Mouse (Mus musculus) heart, embryonic 11.5 days (tissue): Measurements from ENCODE around the gene Capn11. TPM values are rescaled to one million over a fixed set of nuclear protein-coding genes. Genes with fewer than 3 reads are reported as not detected.
"Not testable (repeated sequence)": the region's sequence is repeated elsewhere in the genome, so short reads cannot be mapped to it uniquely, and the experiment has no call there.

Experiments
- ATAC-seq: fragments of 200-750 bp; cut with Nextera tagmentation; replicated peaks from 2 replicates; pipeline ENCODE4 v1.8.0; 2017; ENCODE audit warnings: moderate library complexity; ENCODE audit not compliant: insufficient number of reproducible peaks, low FRiP score, low TSS enrichment
- H3K27ac ChIP-seq: fragments of 300-500 bp; sonication (generic); 2 replicates; pipeline ENCODE4 v1.5.1; 2014; ENCODE audit warnings: mild to moderate bottlenecking, low read depth, low read length
- H3K27me3 ChIP-seq: fragments of 300-500 bp; sonication (generic); 2 replicates; pipeline ENCODE4 v1.6.1; 2014; ENCODE audit warnings: mild to moderate bottlenecking, low read length, mixed read lengths; ENCODE audit not compliant: control insufficient read depth, insufficient read depth
- H3K36me3 ChIP-seq: fragments of 300-500 bp; sonication (generic); 2 replicates; pipeline ENCODE4 v1.6.1; 2014; ENCODE audit warnings: mild to moderate bottlenecking, low read length, moderate library complexity, mixed read lengths; ENCODE audit not compliant: control insufficient read depth, insufficient read depth
- H3K4me1 ChIP-seq: fragments of 300-500 bp; sonication (generic); 2 replicates; pipeline ENCODE4 v1.6.1; 2014; ENCODE audit warnings: low read length; ENCODE audit not compliant: control insufficient read depth, insufficient read depth
- H3K4me2 ChIP-seq: fragments of 300-500 bp; sonication (generic); 2 replicates; pipeline ENCODE4 v1.6.1; 2014; ENCODE audit warnings: mild to moderate bottlenecking, moderate library complexity
- H3K4me3 ChIP-seq: fragments of 300-500 bp; sonication (generic); 2 replicates; pipeline ENCODE4 v1.5.1; 2014; ENCODE audit warnings: low read depth, low read length
- H3K9ac ChIP-seq: fragments of 300-500 bp; sonication (generic); 2 replicates; pipeline ENCODE4 v1.6.1; 2014; ENCODE audit warnings: mild to moderate bottlenecking, low read depth, low read length, moderate library complexity
- H3K9me3 ChIP-seq: fragments of 300-500 bp; sonication (generic); replicated peaks from 2 replicates; pipeline ENCODE4 v1.6.1; 2016; ENCODE audit warnings: low read length; ENCODE audit not compliant: control insufficient read depth
- WGBS: fragments of 180-500 bp; shearing (Covaris S2); extraction: QIAGEN DNeasy Blood & Tissue Kit; methylation state at CpG from one replicate; pipeline ENCODE4 v1.1.7; 2014; ENCODE audit not compliant: insufficient replicate concordance; 5-methylcytosine and 5-hydroxymethylcytosine counted together
- polyA plus RNA-seq: library from polyadenylated mRNA; unstranded; fragments of >200 nt; fragmentation: Nextera tagmentation; extraction: Ambion mirVana; gene quantifications from 2 replicates; pipeline ENCODE4 v1.2.1, GENCODE M21; 2014

Gene Capn11
- polyA plus RNA-seq, 1 experiment from 2014 or later: 0.52 TPM

DNA sequence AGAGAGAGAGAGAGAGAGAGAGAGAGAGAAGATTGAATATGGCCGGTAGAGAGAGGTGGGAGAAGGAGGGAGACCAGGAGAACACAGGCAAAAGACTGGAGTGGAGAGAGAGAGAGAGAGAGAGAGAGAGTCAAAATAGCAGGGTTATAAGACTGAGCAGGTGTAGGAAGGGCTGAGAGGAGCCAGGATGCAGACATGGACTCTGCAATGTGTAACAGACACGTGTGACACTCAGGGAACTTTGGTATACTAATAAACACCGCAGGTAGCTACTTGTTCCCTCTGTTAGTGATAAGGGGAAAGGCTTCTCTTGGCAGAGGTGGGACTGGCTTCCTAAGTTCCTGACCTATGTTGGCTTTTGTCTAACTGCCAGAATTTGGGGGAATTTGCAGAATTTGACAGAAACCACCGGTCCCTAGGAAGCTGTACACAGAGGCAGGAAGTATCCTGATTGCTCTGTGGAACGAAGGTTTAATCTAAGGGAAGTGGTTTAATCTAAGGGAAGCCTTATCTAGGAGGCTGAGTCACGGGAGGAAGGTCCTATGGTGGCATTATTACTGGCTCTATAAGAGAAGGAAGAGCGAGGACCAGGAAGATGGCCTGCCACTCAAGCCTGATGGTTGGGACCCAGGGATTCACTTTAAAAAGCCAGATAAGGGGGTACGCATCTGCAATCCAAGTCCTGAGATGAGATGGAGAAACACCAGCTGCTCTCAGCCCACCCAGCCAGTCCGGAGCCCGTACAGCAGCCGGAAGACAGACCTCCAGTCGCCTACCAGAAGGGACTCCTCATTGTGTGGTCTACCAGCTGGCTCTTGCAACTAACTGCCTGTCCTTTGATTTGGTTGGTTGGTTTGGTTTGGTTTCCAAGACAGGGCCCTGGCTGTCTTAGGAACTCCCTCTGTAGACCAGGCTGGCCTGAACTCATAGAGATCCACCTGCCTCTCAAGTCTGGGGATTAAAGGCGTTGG is 30.0 kb downstream of the Capn11 start:
- Histone ChIP-seq H3K27ac (peak overlapping the region; percentile 57; the same call in 1 of the 2 replicates), H3K27me3 (no peaks in the 10 kb centered on the region), H3K4me2 (peak overlapping the region; percentile 84), H3K9me3 (no peaks in the 10 kb centered on the region), H3K4me3 (no peak overlapping the region), H3K9ac (no peak overlapping the region), H3K4me1 (peaks cover 16% of the 10 kb centered on the region; the same call in 1 of the 2 replicates), H3K36me3 (no peaks in the 10 kb centered on the region)
- WGBS: 40% methylated on average over 13 of the region's 13 CpGs
- no peak for ATAC-seq

DNA sequence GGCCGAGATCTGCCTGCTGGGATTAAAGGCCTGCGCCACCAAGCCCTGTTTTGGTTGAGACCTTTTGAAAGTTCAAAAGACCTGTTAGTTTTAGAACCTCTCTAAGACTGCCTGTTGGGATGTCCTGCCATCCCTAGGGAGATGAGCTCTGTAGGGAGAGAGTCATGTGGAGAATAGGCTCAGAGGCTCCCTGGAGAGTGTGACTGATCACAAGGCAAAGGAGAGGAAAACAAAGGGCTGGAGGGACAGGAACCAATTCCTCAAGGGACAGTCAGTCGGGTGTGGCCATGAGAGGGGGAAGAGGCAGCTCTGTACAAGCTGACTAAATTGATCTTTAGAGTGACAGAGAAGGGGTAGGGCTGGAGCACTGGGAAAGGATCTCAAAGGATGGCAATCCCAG is 31.0 kb downstream of the Capn11 start:
- H3K36me3 ChIP-seq: no peaks in the 10 kb centered on the region
- H3K4me2 ChIP-seq: no peak overlapping the region
- no peak for ATAC-seq
- no peak overlapping the region for H3K9ac ChIP-seq
- no peaks in the 10 kb centered on the region for H3K9me3 ChIP-seq
- no peak overlapping the region for H3K4me3 ChIP-seq
- WGBS: 41% methylated on average over 3 of the region's 3 CpGs
- no peaks in the 10 kb centered on the region for H3K27me3 ChIP-seq
- H3K27ac ChIP-seq: no peak overlapping the region
- peaks cover 16% of the 10 kb centered on the region; the same call in 1 of the 2 replicates for H3K4me1 ChIP-seq

DNA sequence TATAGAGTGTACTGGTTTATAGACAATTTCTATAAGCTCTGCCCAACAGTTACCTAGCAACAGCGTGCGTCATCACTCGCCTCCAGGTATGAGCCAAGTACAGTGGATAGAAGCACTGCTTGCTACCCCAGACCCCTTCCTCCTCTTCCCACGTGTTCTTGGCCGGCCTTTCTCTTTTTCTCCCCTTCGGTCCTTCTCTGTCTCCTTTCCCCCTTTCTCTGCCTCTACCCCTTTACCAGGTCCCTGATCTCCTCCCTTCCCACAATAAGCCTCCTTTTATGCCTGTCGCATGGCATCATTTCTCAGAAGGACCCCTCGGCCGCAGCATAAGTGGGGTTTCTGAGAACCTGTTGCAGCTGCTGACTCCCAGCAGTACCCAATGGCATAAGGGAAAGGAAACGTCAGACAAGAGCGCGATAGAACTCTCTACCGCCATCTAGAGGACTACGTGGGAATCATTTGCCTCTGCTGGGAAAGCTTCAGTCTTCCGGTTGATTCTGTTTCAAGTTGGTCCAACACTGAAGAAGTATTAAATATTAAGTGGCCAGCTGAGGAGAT is 32.5 kb downstream of the Capn11 start:
- Histone ChIP-seq H3K4me2 (peak overlapping the region; percentile 47), H3K36me3 (no peaks in the 10 kb centered on the region), H3K9me3 (no peaks in the 10 kb centered on the region), H3K9ac (peak overlapping the region; percentile 43; the same call in 1 of the 2 replicates), H3K4me1 (peaks cover 16% of the 10 kb centered on the region; the same call in 1 of the 2 replicates), H3K27ac (no peak overlapping the region), H3K27me3 (no peaks in the 10 kb centered on the region), H3K4me3 (peak overlapping the region; percentile 1; the same call in 1 of the 2 replicates)
- ATAC-seq: no peak
- 23% methylated on average over 15 of the region's 15 CpGs for WGBS

DNA sequence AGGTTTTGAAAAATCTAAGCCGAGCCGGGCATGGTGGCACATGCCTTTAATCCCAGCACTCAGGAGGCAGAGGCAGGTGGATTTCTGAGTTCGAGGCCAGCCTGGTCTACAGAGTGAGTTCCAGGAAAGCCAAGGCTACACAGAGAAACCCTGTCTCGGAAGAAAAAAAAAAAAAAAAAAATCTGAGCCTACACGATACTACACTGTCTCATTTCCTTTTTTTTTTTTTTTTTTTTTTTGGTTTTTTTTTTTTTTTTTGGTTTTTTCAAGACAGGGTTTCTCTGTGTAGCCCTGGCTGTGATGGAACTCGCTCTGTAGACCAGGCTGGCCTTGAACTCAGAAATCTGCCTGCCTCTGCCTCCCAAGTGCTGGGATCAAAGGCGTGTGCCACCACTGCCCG is 35.7 kb downstream of the Capn11 start:
- H3K4me2 ChIP-seq, ATAC-seq, H3K4me3 ChIP-seq, H3K36me3 ChIP-seq, H3K9ac ChIP-seq, H3K27ac ChIP-seq, H3K27me3 ChIP-seq, H3K9me3 ChIP-seq: not testable (repeated sequence)
- H3K4me1 ChIP-seq: peaks cover 17% of the 10 kb centered on the region
- WGBS: 77% methylated on average over 8 of the region's 8 CpGs

DNA sequence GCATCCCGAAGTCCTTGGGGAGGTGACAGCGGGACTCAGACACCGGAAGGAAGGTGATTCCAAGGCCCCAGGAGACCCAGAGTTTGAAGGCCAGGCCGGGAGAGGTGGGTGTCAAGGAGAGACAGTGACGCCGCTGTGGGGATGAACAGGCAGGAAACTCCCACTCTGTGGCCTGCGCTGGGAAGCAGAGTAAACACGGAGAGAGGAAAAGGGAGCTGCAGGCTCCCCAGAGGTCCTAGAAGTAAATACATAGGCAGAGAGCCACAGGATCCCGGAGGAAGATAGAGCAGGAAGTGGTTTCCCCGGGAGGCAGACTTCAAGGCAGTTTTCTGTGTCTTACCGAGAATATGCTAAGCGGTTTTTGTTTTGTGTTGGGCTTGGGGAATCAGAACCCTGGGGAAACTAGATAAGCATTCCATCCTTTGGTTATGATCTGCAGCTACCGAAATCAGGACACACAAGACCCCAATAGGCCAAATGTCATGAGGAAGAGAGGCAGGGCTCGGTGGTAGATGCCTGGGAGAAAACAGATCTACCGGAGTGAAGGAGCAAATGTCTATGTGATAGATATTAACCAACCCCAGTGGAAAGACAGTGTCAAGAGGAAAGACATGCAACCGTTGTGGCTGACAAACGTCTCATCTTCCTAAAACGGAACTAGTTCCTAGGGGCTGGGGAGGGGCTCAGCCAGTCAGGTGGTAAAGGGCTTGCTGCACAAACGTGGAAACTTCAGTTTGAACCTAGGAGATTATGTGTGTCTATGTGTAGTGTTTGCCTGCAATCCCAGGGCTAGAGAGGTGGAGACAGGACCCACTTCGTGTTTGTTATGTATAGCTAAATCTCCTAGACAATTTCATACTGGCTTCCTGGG is 39.5 kb downstream of the Capn11 start:
- Histone ChIP-seq H3K36me3 (no peaks in the 10 kb centered on the region), H3K9me3 (no peaks in the 10 kb centered on the region), H3K4me3 (peak overlapping the region; percentile 32), H3K27ac (peak overlapping the region; percentile 83), H3K9ac (peak overlapping the region; percentile 67), H3K4me2 (peak overlapping the region; percentile 67), H3K27me3 (no peaks in the 10 kb centered on the region), H3K4me1 (peaks cover 14% of the 10 kb centered on the region)
- 12% methylated on average over 20 of the region's 20 CpGs for WGBS
- peak; percentile 33; the same call in 1 of the 2 replicates for ATAC-seq

DNA sequence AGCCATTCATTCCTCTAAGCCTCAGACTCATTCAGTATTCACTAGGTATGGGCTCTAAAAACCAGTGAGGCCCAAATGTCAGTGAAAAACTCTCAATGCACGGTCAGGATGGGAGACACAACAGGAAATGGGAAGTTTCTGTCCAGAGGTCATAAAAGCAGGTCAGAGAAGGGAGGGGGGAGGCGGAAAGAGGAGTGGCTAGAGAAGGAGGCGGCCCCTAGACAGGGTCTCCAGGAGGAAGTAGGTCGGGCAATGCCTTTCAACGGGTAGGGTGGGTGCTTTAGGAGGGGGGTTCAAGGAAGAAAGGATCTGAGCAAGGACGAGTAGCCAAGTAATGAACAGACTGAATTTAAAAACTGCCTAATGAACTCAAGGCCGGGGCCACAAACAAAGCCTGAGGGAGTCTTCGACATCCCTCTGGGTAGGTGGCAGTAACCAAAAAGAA is 40.2 kb downstream of the Capn11 start:
- no peaks in the 10 kb centered on the region for H3K9me3 ChIP-seq
- 0 out of 2 replicates have a peak, but pooled peaks have one; percentile 59 for ATAC-seq
- H3K27me3 ChIP-seq: no peaks in the 10 kb centered on the region
- H3K27ac ChIP-seq: peak overlapping the region; percentile 83
- H3K4me3 ChIP-seq: peak overlapping the region; percentile 32
- 12% methylated on average over 8 of the region's 8 CpGs for WGBS
- no peaks in the 10 kb centered on the region for H3K36me3 ChIP-seq
- H3K9ac ChIP-seq: peak overlapping the region; percentile 67
- peaks cover 14% of the 10 kb centered on the region for H3K4me1 ChIP-seq
- H3K4me2 ChIP-seq: peak overlapping the region; percentile 67

DNA sequence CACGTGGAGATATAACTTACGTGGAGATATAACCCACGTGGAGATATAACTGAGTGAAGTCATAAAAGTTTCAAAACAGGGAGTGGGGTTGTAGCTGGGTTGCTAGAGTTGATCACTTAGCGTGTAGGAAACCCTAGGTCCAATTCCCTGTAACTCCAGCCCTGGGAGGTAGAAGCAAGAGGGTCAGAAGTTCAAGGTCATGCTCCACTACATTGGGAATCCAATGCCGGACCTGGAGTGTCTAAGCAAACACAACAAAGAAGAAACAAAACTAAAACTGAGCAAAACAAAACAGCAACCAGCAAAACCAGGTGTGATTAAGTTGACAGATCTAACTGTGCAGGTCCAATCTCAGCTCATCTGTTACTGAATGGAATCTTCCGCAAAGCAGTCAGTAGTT is 41.5 kb downstream of the Capn11 start:
- 80% methylated on average over 6 of the region's 6 CpGs for WGBS
- no peak for ATAC-seq
- Histone ChIP-seq H3K4me1 (peaks cover 14% of the 10 kb centered on the region), H3K4me3 (no peak overlapping the region), H3K9me3 (no peaks in the 10 kb centered on the region), H3K27me3 (no peaks in the 10 kb centered on the region), H3K27ac (no peak overlapping the region), H3K9ac (no peak overlapping the region), H3K4me2 (no peak overlapping the region), H3K36me3 (no peaks in the 10 kb centered on the region)

DNA sequence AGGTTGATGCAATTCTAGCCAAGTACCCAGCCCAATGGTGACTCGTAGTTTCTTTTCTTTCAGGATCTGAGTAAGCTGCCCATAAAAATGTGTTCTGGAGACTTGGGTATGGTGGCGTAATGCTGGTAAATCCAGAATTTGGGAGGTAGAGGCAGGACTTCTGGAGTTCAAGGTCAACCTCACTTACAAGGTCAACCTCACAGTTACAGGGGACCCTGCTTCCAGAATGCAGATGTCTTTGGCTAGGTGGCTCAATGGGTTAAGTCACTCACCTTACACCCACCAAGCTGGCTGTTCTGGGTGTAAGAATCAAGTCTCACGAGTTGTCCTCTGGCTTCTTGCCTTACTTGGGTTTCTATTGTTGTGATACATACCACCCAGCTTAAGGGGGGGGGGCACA is 42.4 kb downstream of the Capn11 start:
- no peak overlapping the region for H3K4me2 ChIP-seq
- H3K4me3 ChIP-seq: no peak overlapping the region
- no peaks in the 10 kb centered on the region for H3K27me3 ChIP-seq
- WGBS: 78% methylated on average over 3 of the region's 3 CpGs
- ATAC-seq: no peak
- H3K36me3 ChIP-seq: no peaks in the 10 kb centered on the region
- H3K4me1 ChIP-seq: peaks cover 14% of the 10 kb centered on the region
- H3K9ac ChIP-seq: no peak overlapping the region
- H3K9me3 ChIP-seq: no peaks in the 10 kb centered on the region
- no peak overlapping the region for H3K27ac ChIP-seq
